Mouse (Mus musculus) cerebral cortex, adult 2 months (tissue): Measurements from ENCODE around the gene Exoc6.

Source experiments
- WGBS: fragments of 180-500 bp; shearing (Covaris S2); methylation state at CpG from one replicate; pipeline ENCODE4 v1.1.7; 2018; 5-methylcytosine and 5-hydroxymethylcytosine counted together

Exoc6 gene

GRCm38 (mm10) chr19:37550101-37551039, at the start of gene Exoc6:
TSS of gene Exoc6 (plus strand) at chr19:37550418.
- 1% methylated on average over 81 of the region's 89 CpGs for WGBS

GRCm38 (mm10) chr19:37502996-37503395, 47.2 kb upstream of the Exoc6 start:
- 80% methylated on average over 8 of the region's 8 CpGs for WGBS

GRCm38 (mm10) chr19:37506066-37506465, 44.2 kb upstream of the Exoc6 start:
- 58% methylated on average over 7 of the region's 7 CpGs for WGBS

- WGBS: 73% methylated on average over 5 of the region's 5 CpGs
Observed at GRCm38 (mm10) chr19:37506614-37507013, 43.6 kb upstream of the Exoc6 start.

GRCm38 (mm10) chr19:37509725-37510124, 40.5 kb upstream of the Exoc6 start:
- 11% methylated on average over 11 of the region's 11 CpGs for WGBS

GRCm38 (mm10) chr19:37514811-37515292, 35.4 kb upstream of the Exoc6 start:
- WGBS: 52% methylated on average over 7 of the region's 7 CpGs

GRCm38 (mm10) chr19:37517419-37517818, 32.8 kb upstream of the Exoc6 start:
- 82% methylated on average over 7 of the region's 7 CpGs for WGBS

GRCm38 (mm10) chr19:37520740-37521433, 29.3 kb upstream of the Exoc6 start:
- WGBS: 65% methylated on average over 18 of the region's 18 CpGs

- 68% methylated on average over 2 of the region's 2 CpGs for WGBS
Observed at GRCm38 (mm10) chr19:37521434-37521781, 28.8 kb upstream of the Exoc6 start.

GRCm38 (mm10) chr19:37523280-37524062, 26.7 kb upstream of the Exoc6 start:
- 68% methylated on average over 15 of the region's 15 CpGs for WGBS

- 87% methylated on average over 11 of the region's 11 CpGs for whole genome bisulfite sequencing
Observed at GRCm38 (mm10) chr19:37525925-37526324, 24.3 kb upstream of the Exoc6 start.

GRCm38 (mm10) chr19:37526768-37527167, 23.4 kb upstream of the Exoc6 start:
- WGBS: 53% methylated on average over 8 of the region's 8 CpGs

- over 99% methylated on average over 3 of the region's 3 CpGs for WGBS
Observed at GRCm38 (mm10) chr19:37527736-37528135, 22.5 kb upstream of the Exoc6 start.

GRCm38 (mm10) chr19:37528581-37528980, 21.6 kb upstream of the Exoc6 start:
- 50% methylated on average over 6 of the region's 6 CpGs for WGBS

- 84% methylated on average over 9 of the region's 9 CpGs for WGBS
Observed at GRCm38 (mm10) chr19:37529296-37529695, 20.9 kb upstream of the Exoc6 start.

- 20% methylated on average over 7 of the region's 7 CpGs for WGBS
Observed at GRCm38 (mm10) chr19:37529975-37530515, 20.2 kb upstream of the Exoc6 start.

- 79% methylated on average over 3 of the region's 3 CpGs for WGBS
Observed at GRCm38 (mm10) chr19:37530601-37531000, 19.6 kb upstream of the Exoc6 start.

GRCm38 (mm10) chr19:37531200-37531845, 18.9 kb upstream of the Exoc6 start:
- WGBS: 35% methylated on average over 7 of the region's 7 CpGs

- 91% methylated on average over 5 of the region's 5 CpGs for WGBS
Observed at GRCm38 (mm10) chr19:37533196-37533595, 17.0 kb upstream of the Exoc6 start.

GRCm38 (mm10) chr19:37534737-37535365, 15.4 kb upstream of the Exoc6 start:
- 48% methylated on average over 3 of the region's 3 CpGs for WGBS

GRCm38 (mm10) chr19:37536426-37536825, 13.8 kb upstream of the Exoc6 start:
- 78% methylated on average over 7 of the region's 7 CpGs for WGBS
